Mouse (Mus musculus) kidney, embryonic 16.5 days (tissue): ENCODE measurements around the gene Slc10a4. TPM values are rescaled to one million over a fixed set of nuclear protein-coding genes. Genes with fewer than 3 reads are reported as not detected.
A peak's percentile ranks its signal among the peaks of the same experiment; 100 is the strongest.

Experiments
- ATAC-seq: fragments of 200-750 bp; cut with Nextera tagmentation; 2 replicates; pipeline ENCODE4 v1.8.0; 2017; ENCODE audit warnings: moderate TSS enrichment; ENCODE audit not compliant: low FRiP score, low TSS enrichment
- H3K27ac ChIP-seq: fragments of 300-500 bp; sonication (generic); 2 replicates; pipeline ENCODE4 v1.5.1; 2014; ENCODE audit warnings: low read length
- H3K27me3 ChIP-seq: fragments of 300-500 bp; sonication (generic); 2 replicates; pipeline ENCODE4 v1.6.1; 2014; ENCODE audit warnings: low read length, control low read depth, mixed read lengths; ENCODE audit not compliant: insufficient read depth
- H3K36me3 ChIP-seq: fragments of 300-500 bp; sonication (generic); 2 replicates; pipeline ENCODE4 v1.6.1; 2014; ENCODE audit warnings: low read length, control low read depth, mixed read lengths; ENCODE audit not compliant: insufficient read depth
- H3K4me1 ChIP-seq: fragments of 300-500 bp; sonication (generic); 2 replicates; pipeline ENCODE4 v1.6.1; 2014; ENCODE audit warnings: low read length, control low read depth, mixed read lengths; ENCODE audit not compliant: insufficient read depth
- H3K4me2 ChIP-seq: fragments of 300-500 bp; sonication (generic); replicated peaks from 2 replicates; pipeline ENCODE4 v1.6.1; 2014; ENCODE audit warnings: low read depth, low read length
- H3K4me3 ChIP-seq: fragments of 300-500 bp; sonication (generic); 2 replicates; pipeline ENCODE4 v1.5.1; 2014; ENCODE audit warnings: mild to moderate bottlenecking, low read length
- H3K9ac ChIP-seq: fragments of 300-500 bp; sonication (generic); replicated peaks from 2 replicates; pipeline ENCODE4 v1.6.1; 2014; ENCODE audit warnings: low read length
- H3K9me3 ChIP-seq: fragments of 300-500 bp; sonication (generic); 2 replicates; pipeline ENCODE4 v1.6.1; 2016; ENCODE audit warnings: low read length, control low read depth
- WGBS: fragments of 180-500 bp; shearing (Covaris S2); extraction: QIAGEN DNeasy Blood & Tissue Kit; methylation state at CpG from one replicate; pipeline ENCODE4 v1.1.7; 2014; 5-methylcytosine and 5-hydroxymethylcytosine counted together
- polyA plus RNA-seq: library from polyadenylated mRNA; unstranded; fragments of >200 nt; fragmentation: Nextera tagmentation; extraction: Ambion mirVana; gene quantifications from 2 replicates; pipeline ENCODE4 v1.2.1, GENCODE M21; 2015

Gene Slc10a4
- polyA plus RNA-seq, result 1.2 and 1.8 TPM in 2 replicates

- Histone ChIP-seq H3K27me3 (peaks cover 32% of the 10 kb centered on the region), H3K4me3 (peak within 1 kb of the TSS; percentile 47), H3K9me3 (no peaks in the 10 kb centered on the region), H3K4me2 (peak within 1 kb of the TSS; percentile 77), H3K9ac (0 out of 2 replicates have a peak within 1 kb of the TSS, but pooled peaks have one; percentile 35), H3K36me3 (no peaks in the 10 kb centered on the region), H3K4me1 (peaks cover 8% of the 10 kb centered on the region), H3K27ac (no peak within 1 kb of the TSS)
- WGBS, result 6% methylated on average over 65 of the region's 65 CpGs
- ATAC-seq, result peak; percentile 92
Measured at GRCm38 (mm10) chr5:73006784-73007581, at the start of gene Slc10a4. TSS of gene Slc10a4 (plus strand) at chr5:73006883.

DNA sequence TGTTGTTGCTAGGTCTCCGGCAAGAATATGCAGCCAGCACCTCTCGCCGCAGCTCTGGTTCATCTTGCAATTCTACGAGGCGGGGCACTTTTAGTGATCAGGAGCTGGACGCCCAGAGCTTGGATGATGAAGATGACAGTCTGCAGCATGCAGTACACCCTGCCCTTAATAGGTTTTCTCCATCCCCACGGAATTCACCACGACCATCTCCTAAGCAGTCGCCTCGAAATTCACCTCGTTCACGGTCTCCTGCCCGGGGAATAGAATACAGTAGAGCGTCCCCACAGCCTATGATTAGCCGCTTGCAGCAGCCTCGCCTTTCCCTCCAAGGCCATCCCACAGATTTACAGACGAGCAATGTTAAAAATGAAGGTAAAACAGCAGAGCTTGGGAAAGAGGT lies 49.4 kb upstream of the Slc10a4 start:
- Histone ChIP-seq H3K4me2 (no peak overlapping the region), H3K9me3 (no peaks in the 10 kb centered on the region), H3K9ac (no peak overlapping the region), H3K27ac (no peak overlapping the region), H3K4me3 (no peak overlapping the region), H3K4me1 (peaks cover 6% of the 10 kb centered on the region; the same call in 1 of the 2 replicates), H3K27me3 (no peaks in the 10 kb centered on the region), H3K36me3 (peaks cover 11% of the 10 kb centered on the region)
- WGBS, result 72% methylated on average over 17 of the region's 17 CpGs
- no peak for ATAC-seq

- WGBS, result 72% methylated on average over 6 of the region's 6 CpGs
Measured at GRCm38 (mm10) chr5:72960096-72960495, 46.6 kb upstream of the Slc10a4 start.

DNA sequence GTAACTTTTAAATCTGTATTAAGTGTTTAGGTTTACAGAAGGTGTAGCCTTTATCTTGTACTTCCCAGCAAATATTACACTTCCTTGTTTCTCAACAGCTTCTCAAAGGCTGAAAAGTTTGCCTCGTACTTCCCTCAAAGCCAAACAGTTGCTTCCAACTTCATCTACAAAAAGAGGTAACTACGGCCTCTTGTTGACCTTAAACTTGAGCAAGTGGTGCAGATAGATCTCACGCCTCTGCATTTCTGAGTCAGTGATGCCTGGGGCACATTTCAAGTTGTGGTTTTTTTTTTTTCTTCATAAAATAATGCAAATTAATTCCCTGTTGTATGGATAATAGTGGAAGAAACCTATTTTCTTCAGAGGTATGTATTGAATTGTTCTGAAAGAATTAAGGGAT lies 41.0 kb upstream of the Slc10a4 start:
- H3K4me1 ChIP-seq, result no peaks in the 10 kb centered on the region
- 88% methylated on average over 3 of the region's 3 CpGs for WGBS
- no peaks in the 10 kb centered on the region for H3K27me3 ChIP-seq
- H3K4me3 ChIP-seq, result no peak overlapping the region
- H3K36me3 ChIP-seq, result peaks cover 7% of the 10 kb centered on the region
- ATAC-seq, result no peak
- no peak overlapping the region for H3K4me2 ChIP-seq
- H3K9ac ChIP-seq, result no peak overlapping the region
- no peak overlapping the region for H3K27ac ChIP-seq
- no peaks in the 10 kb centered on the region for H3K9me3 ChIP-seq

More at GRCm38 (mm10) chr5:72960096-72960495, 46.6 kb upstream of the Slc10a4 start:
- Histone ChIP-seq H3K27me3 (no peaks in the 10 kb centered on the region), H3K4me3 (no peak overlapping the region), H3K4me1 (0 out of 2 replicates have a peak, but pooled peaks cover 2% of the 10 kb centered on the region), H3K36me3 (peaks cover 11% of the 10 kb centered on the region), H3K4me2 (no peak overlapping the region), H3K27ac (no peak overlapping the region), H3K9me3 (no peaks in the 10 kb centered on the region), H3K9ac (no peak overlapping the region)
- no peak for ATAC-seq

GRCm38 (mm10) chr5:72972435-72972834 lies 34.2 kb upstream of the Slc10a4 start:
- no peak overlapping the region for H3K27ac ChIP-seq
- peaks cover 21% of the 10 kb centered on the region for H3K36me3 ChIP-seq
- H3K4me2 ChIP-seq, result no peak overlapping the region
- 52% methylated on average over 4 of the region's 4 CpGs for WGBS
- H3K4me3 ChIP-seq, result no peak overlapping the region
- no peaks in the 10 kb centered on the region for H3K27me3 ChIP-seq
- H3K9ac ChIP-seq, result no peak overlapping the region
- no peaks in the 10 kb centered on the region for H3K9me3 ChIP-seq
- no peak for ATAC-seq
- no peaks in the 10 kb centered on the region for H3K4me1 ChIP-seq

DNA sequence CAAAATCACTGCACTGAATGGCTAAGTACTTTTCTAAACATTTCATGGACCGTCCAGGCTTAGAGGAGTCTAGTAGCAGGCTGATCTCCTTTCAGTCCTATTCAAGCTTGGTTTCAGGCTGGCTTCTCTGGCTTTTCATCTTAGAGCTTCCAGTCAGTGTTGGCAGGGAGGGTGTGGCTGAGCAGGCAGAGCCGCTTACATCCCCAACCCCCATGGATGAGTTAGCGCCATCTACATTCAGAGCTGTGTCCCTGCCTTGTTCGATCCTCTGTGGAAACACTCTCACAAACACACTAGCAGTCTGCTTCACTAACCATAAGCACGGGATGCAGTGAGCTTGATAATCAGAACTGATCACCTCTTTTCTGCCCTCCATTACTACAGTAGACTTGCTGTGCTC lies 33.7 kb upstream of the Slc10a4 start:
- no peak overlapping the region for H3K9ac ChIP-seq
- H3K27ac ChIP-seq, result no peak overlapping the region
- 65% methylated on average over 5 of the region's 5 CpGs for WGBS
- H3K27me3 ChIP-seq, result no peaks in the 10 kb centered on the region
- no peak overlapping the region for H3K4me2 ChIP-seq
- peaks cover 21% of the 10 kb centered on the region for H3K36me3 ChIP-seq
- no peak overlapping the region for H3K4me3 ChIP-seq
- H3K9me3 ChIP-seq, result no peaks in the 10 kb centered on the region
- no peak for ATAC-seq
- H3K4me1 ChIP-seq, result no peaks in the 10 kb centered on the region

DNA sequence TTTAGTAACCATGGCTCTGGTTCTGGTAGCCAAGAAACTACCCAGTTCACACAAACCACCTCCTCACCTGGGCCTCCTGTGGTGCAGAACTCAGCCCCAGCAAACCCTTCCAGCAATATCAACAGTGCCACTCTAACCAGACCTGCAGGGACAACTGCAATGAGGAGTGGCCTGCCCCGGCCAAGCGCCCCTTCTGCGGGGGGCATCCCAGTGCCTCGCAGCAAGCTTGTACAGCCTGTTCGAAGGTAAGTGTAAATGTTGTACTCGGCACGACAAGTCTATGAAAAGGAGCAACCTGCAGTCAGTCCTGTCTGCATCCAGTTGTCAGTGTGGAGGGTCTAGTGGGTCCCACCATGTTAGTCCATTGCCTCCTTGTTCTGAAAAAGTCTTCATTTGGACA lies 32.1 kb upstream of the Slc10a4 start, which contains the start of gene Gm10135:
TSS of gene Gm10135 (minus strand) at position 101 of the 400 bp plus-strand sequence.
- Histone ChIP-seq H3K4me1 (no peaks in the 10 kb centered on the region), H3K4me3 (no peak within 1 kb of the TSS), H3K36me3 (peaks cover 17% of the 10 kb centered on the region), H3K4me2 (no peak within 1 kb of the TSS), H3K9ac (no peak within 1 kb of the TSS), H3K27me3 (no peaks in the 10 kb centered on the region), H3K9me3 (no peaks in the 10 kb centered on the region), H3K27ac (no peak within 1 kb of the TSS)
- ATAC-seq, result no peak
- 98% methylated on average over 7 of the region's 7 CpGs for WGBS

- H3K4me2 ChIP-seq, result no peak overlapping the region
- ATAC-seq, result no peak
- WGBS, result 84% methylated on average over 6 of the region's 6 CpGs
Measured at GRCm38 (mm10) chr5:72975996-72976395, 30.7 kb upstream of the Slc10a4 start.

GRCm38 (mm10) chr5:72976539-72976938 lies 30.1 kb upstream of the Slc10a4 start:
- no peak for ATAC-seq
- H3K4me3 ChIP-seq, result no peak overlapping the region
- no peaks in the 10 kb centered on the region for H3K27me3 ChIP-seq
- no peak overlapping the region for H3K9ac ChIP-seq
- H3K9me3 ChIP-seq, result no peaks in the 10 kb centered on the region
- no peak overlapping the region for H3K27ac ChIP-seq
- H3K36me3 ChIP-seq, result peaks cover 27% of the 10 kb centered on the region
- H3K4me1 ChIP-seq, result no peaks in the 10 kb centered on the region
- H3K4me2 ChIP-seq, result no peak overlapping the region
- WGBS, result 81% methylated on average over 4 of the region's 4 CpGs

More at GRCm38 (mm10) chr5:72975996-72976395, 30.7 kb upstream of the Slc10a4 start:
- Histone ChIP-seq H3K27me3 (no peaks in the 10 kb centered on the region), H3K4me3 (no peak overlapping the region), H3K4me1 (no peaks in the 10 kb centered on the region), H3K36me3 (peaks cover 24% of the 10 kb centered on the region), H3K9ac (no peak overlapping the region), H3K27ac (no peak overlapping the region), H3K9me3 (no peaks in the 10 kb centered on the region)

DNA sequence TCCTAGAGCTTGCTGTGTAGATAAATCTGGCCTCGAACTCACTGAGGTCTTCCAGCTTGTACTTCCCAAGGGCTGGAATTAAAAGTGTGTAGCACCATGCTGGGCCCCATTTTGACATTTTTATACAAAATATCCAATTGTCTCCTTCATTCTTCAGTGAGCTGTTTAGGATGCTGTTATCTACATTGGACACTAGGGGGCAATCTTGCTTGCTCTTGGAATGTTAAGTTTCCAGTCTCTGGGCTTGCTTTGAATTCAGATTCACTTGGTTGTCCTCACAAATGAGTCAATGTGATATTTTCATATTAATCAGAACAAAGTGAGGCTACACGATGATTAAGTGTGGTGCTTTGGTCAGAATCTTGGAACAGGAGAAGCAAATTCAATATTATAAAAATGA lies 22.6 kb upstream of the Slc10a4 start:
- ATAC-seq, result peak; percentile 15; the same call in 1 of the 2 replicates
- H3K36me3 ChIP-seq, result peaks cover 10% of the 10 kb centered on the region
- no peaks in the 10 kb centered on the region for H3K4me1 ChIP-seq
- 6% methylated on average over 2 of the region's 2 CpGs for WGBS
- no peaks in the 10 kb centered on the region for H3K27me3 ChIP-seq
- no peaks in the 10 kb centered on the region for H3K9me3 ChIP-seq
- H3K4me2 ChIP-seq, result no peak overlapping the region
- no peak overlapping the region for H3K9ac ChIP-seq
- H3K4me3 ChIP-seq, result no peak overlapping the region
- H3K27ac ChIP-seq, result no peak overlapping the region
